Mouse (Mus musculus) ES-E14 (cell line): ENCODE data around the gene Cpt1a. TPM values are rescaled to one million over a fixed set of nuclear protein-coding genes. Genes with fewer than 3 reads are reported as not detected.

ENCODE experiments used
- DNase-seq: peaks from one replicate; pipeline ENCODE4 v3.0.0-alpha.2; 2013; ENCODE audit warnings: low read depth, low spot score
- H3K27ac ChIP-seq: 2 replicates; pipeline ENCODE4 v1.5.1; 2012; ENCODE audit warnings: low read depth, mild to moderate bottlenecking, low read length, moderate library complexity, mixed read lengths; ENCODE audit not compliant: poor library complexity, insufficient read depth, severe bottlenecking
- H3K36me3 ChIP-seq: 2 replicates; pipeline ENCODE4 v1.6.1; 2012; ENCODE audit warnings: mild to moderate bottlenecking, low read length, moderate library complexity, mixed read lengths; ENCODE audit not compliant: control insufficient read depth, poor library complexity, insufficient read depth, severe bottlenecking
- H3K4me1 ChIP-seq, 2 experiments: fragments of 150-350 bp in 1 of 2; sonication (generic) in 1 of 2; 2 replicates each; pipeline ENCODE4 v1.6.1; 2012; ENCODE audit warnings: low read length in 2 of 2, mild to moderate bottlenecking in 1 of 2, mixed read lengths in 1 of 2; ENCODE audit not compliant: control insufficient read depth in 2 of 2, insufficient read depth in 2 of 2, poor library complexity in 1 of 2
- H3K4me3 ChIP-seq, 2 experiments: fragments of 150-350 bp in 1 of 2; sonication (generic) in 1 of 2; 2 replicates each; pipeline ENCODE4 v1.5.1; 2012; ENCODE audit warnings: low read length in 2 of 2, low read depth in 1 of 2, mild to moderate bottlenecking in 1 of 2, mixed read lengths in 1 of 2; ENCODE audit not compliant: insufficient read depth in 1 of 2, poor library complexity in 1 of 2, severe bottlenecking in 1 of 2
- H3K9ac ChIP-seq: 2 replicates; pipeline ENCODE4 v1.6.1; 2012; ENCODE audit warnings: low read depth, mild to moderate bottlenecking, low read length, mixed read lengths; ENCODE audit not compliant: poor library complexity, insufficient read depth, severe bottlenecking
- H3K9me3 ChIP-seq: fragments of 150-350 bp; sonication (generic); 2 replicates; pipeline ENCODE4 v1.6.1; 2012; ENCODE audit warnings: low read depth, mild to moderate bottlenecking, low read length; ENCODE audit not compliant: control insufficient read depth, insufficient read depth
- CHD2 ChIP-seq: IDR thresholded peaks from 2 replicates; pipeline ENCODE4 v1.6.1; 2014; ENCODE audit warnings: mild to moderate bottlenecking, low read depth, low read length, inconsistent platforms
- HCFC1 ChIP-seq: IDR thresholded peaks from 2 replicates; pipeline ENCODE4 v1.6.1; 2012; ENCODE audit warnings: low read length, inconsistent platforms, borderline replicate concordance; ENCODE audit not compliant: insufficient read depth
- MAFK ChIP-seq: IDR thresholded peaks from 2 replicates; pipeline ENCODE4 v1.6.1; 2014; ENCODE audit warnings: mild to moderate bottlenecking, low read depth, low read length, inconsistent platforms; ENCODE audit not compliant: insufficient read depth
- ZC3H11A ChIP-seq: IDR thresholded peaks from 2 replicates; pipeline ENCODE4 v1.6.1; 2012; ENCODE audit warnings: low read depth, mild to moderate bottlenecking, inconsistent platforms, low read length, borderline replicate concordance
- ZNF384 ChIP-seq: IDR thresholded peaks from 2 replicates; pipeline ENCODE4 v1.6.1; 2012; ENCODE audit warnings: low read depth, low read length, inconsistent platforms
- in situ Hi-C, 2 experiments: fragments of 600-800 bp; cut with MboI; formaldehyde crosslinking; loops; one replicate each; pipeline ENCODE4 v1.15.1; 2025; ENCODE audit warnings: low sequenced_read_pairs in 2 of 2, inconsistent platforms in 1 of 2; ENCODE audit not compliant: unreplicated experiment in 2 of 2
- total RNA-seq: library from RNA; depleted of rRNA; stranded (reverse); fragments of 300-350 nt; gene quantifications from 2 replicates; pipeline ENCODE4 v1.2.3, GENCODE M21; 2012

The Cpt1a gene
- total RNA-seq, 1 experiment, result 15.7 TPM

GRCm38 (mm10) chr19:3428057-3428830 lies 106.1 kb downstream of the Cpt1a start:
- Histone ChIP-seq H3K4me1 (peaks cover 0 to 3% of the 10 kb centered on the region in 2 experiments; a peak in 1 of 4 replicates), H3K9ac (no peak overlapping the region), H3K27ac (no peak overlapping the region), H3K36me3 (no peaks in the 10 kb centered on the region), H3K4me3 (no peak overlapping the region), H3K9me3 (no peaks in the 10 kb centered on the region)
- in situ Hi-C loops, result no loop called here
- no peak for DNase-seq
- no peak for TF ChIP-seq MAFK
- no peak for TF ChIP-seq ZNF384
- no peak for TF ChIP-seq HCFC1
- no peak for TF ChIP-seq ZC3H11A
- no peak for TF ChIP-seq CHD2

GRCm38 (mm10) chr19:3429156-3429816 lies 107.2 kb downstream of the Cpt1a start:
- Histone ChIP-seq H3K9ac (no peak overlapping the region), H3K27ac (no peak overlapping the region), H3K4me3 (no peak overlapping the region), H3K9me3 (no peaks in the 10 kb centered on the region), H3K4me1 (peaks cover under 1 to 11% of the 10 kb centered on the region in 2 experiments; a peak in 2 of 4 replicates), H3K36me3 (no peaks in the 10 kb centered on the region)
- DNase-seq, result no peak
- no peak for TF ChIP-seq ZC3H11A
- in situ Hi-C loops, result no loop called here

- TF ChIP-seq HCFC1, result no peak
- no peak for TF ChIP-seq MAFK
- no peak for TF ChIP-seq ZC3H11A
- no peak for TF ChIP-seq ZNF384
- TF ChIP-seq CHD2, result no peak
- no peaks in the 10 kb centered on the region for H3K9me3 ChIP-seq
- no peak for DNase-seq
- no peaks in the 10 kb centered on the region for H3K36me3 ChIP-seq
- no peak overlapping the region for H3K4me3 ChIP-seq
- no peak overlapping the region for H3K27ac ChIP-seq
- H3K4me1 ChIP-seq, result peaks cover 4 to 20% of the 10 kb centered on the region in 2 experiments; a peak in 3 of 4 replicates
- in situ Hi-C loops, result no loop called here
- no peak overlapping the region for H3K9ac ChIP-seq
Observed at GRCm38 (mm10) chr19:3431066-3431465, 108.9 kb downstream of the Cpt1a start.

DNA sequence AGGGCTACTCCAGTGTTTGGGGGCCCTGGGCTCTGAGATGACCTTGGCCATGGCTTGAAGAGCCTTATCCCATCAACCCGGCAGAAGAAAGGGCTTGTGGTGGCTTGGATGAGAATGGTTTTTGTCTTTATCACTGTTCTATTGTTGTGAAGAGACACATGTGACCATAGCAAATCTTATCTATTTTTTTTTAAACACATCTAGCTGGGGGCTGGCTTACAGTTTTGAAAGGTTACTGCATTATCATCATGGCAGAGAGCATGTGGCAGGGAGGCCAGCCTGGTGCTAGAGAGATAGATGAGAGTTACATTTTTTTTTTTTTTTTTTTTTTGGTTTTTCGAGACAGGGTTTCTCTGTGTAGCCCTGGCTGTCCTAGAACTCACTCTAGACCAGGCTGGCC lies 109.8 kb downstream of the Cpt1a start:
- Histone ChIP-seq H3K4me3 (no peak overlapping the region), H3K36me3 (no peaks in the 10 kb centered on the region), H3K27ac (no peak overlapping the region), H3K9ac (no peak overlapping the region), H3K9me3 (no peaks in the 10 kb centered on the region), H3K4me1 (peaks cover 4 to 26% of the 10 kb centered on the region in 2 experiments; a peak in 3 of 4 replicates)
- no peak for DNase-seq
- TF ChIP-seq CHD2, result no peak
- no peak for TF ChIP-seq ZC3H11A
- no peak for TF ChIP-seq MAFK
- TF ChIP-seq ZNF384, result no peak
- no peak for TF ChIP-seq HCFC1
- in situ Hi-C loops, result no loop called here
